Mouse (Mus musculus) thymus, adult 2 months (tissue): ENCODE results near the gene Zzef1.

Experiments used
- CTCF ChIP-seq: fragments of 200-500 bp; IDR thresholded peaks from 2 replicates; pipeline ENCODE4 v1.5.1; 2012; ENCODE audit warnings: mild to moderate bottlenecking, control low read depth, low read length, moderate library complexity, borderline replicate concordance; ENCODE audit not compliant: control insufficient read depth, poor library complexity, insufficient read depth; ENCODE audit errors: extremely low read depth
- POLR2A ChIP-seq: fragments of 200-500 bp; IDR thresholded peaks from 2 replicates; pipeline ENCODE4 v1.6.1; 2012; ENCODE audit warnings: mild to moderate bottlenecking, low read length, control low read depth, moderate library complexity; ENCODE audit not compliant: control insufficient read depth, poor library complexity, insufficient read depth; ENCODE audit errors: extremely low read depth

DNA sequence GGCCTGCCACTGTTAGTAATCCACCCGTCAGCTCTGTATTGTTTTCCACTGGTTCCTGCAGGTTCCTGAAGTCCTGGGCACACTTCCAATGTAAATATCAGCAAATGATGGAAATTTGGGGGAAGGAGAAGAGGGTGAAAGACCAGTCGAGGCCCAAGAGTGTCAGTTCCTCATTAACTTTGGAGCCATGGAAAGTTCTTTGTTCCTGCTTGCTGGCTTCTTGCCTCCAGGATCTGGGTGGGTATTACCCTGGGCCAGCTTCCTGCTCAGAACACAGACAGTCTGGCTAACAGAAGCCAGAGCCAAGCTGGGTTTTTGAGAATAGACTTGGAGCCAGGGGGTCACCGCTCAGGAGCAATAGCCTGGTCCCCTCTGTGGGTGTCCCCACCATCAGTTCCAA, 156.2 kb downstream of the Zzef1 start:
- TF ChIP-seq POLR2A = no peak
- TF ChIP-seq CTCF = no peak
